Mouse (Mus musculus) neural tube, embryonic 11.5 days (tissue): ENCODE results near the gene Prdm13. TPM values are rescaled to one million over a fixed set of nuclear protein-coding genes. Genes with fewer than 3 reads are reported as not detected.
A peak's percentile ranks its signal among the peaks of the same experiment; 100 is the strongest.

Experiments
- ATAC-seq: fragments of 200-750 bp; cut with Nextera tagmentation; 2 replicates; pipeline ENCODE4 v1.8.0; 2017; ENCODE audit warnings: moderate number of reproducible peaks, mild to moderate bottlenecking, moderate TSS enrichment, moderate library complexity; ENCODE audit not compliant: insufficient read depth, low FRiP score, low TSS enrichment
- DNase-seq: peaks from one replicate; pipeline ENCODE4 v3.0.0-alpha.2; 2015; ENCODE audit warnings: low spot score
- H3K27ac ChIP-seq: fragments of 300-500 bp; sonication (generic); 2 replicates; pipeline ENCODE4 v1.5.1; 2014; ENCODE audit warnings: low read depth, mild to moderate bottlenecking, low read length
- H3K27me3 ChIP-seq: fragments of 300-500 bp; sonication (generic); 2 replicates; pipeline ENCODE4 v1.6.1; 2014; ENCODE audit warnings: mild to moderate bottlenecking, low read length, mixed read lengths; ENCODE audit not compliant: control insufficient read depth, insufficient read depth
- H3K36me3 ChIP-seq: fragments of 300-500 bp; sonication (generic); 2 replicates; pipeline ENCODE4 v1.6.1; 2014; ENCODE audit warnings: mild to moderate bottlenecking, low read length, moderate library complexity, mixed read lengths; ENCODE audit not compliant: control insufficient read depth, insufficient read depth
- H3K4me1 ChIP-seq: fragments of 300-500 bp; sonication (generic); 2 replicates; pipeline ENCODE4 v1.6.1; 2014; ENCODE audit warnings: low read length, mixed read lengths; ENCODE audit not compliant: control insufficient read depth, insufficient read depth
- H3K4me2 ChIP-seq: fragments of 300-500 bp; sonication (generic); 2 replicates; pipeline ENCODE4 v1.6.1; 2014; ENCODE audit warnings: low read depth, mild to moderate bottlenecking, moderate library complexity
- H3K4me3 ChIP-seq: fragments of 300-500 bp; sonication (generic); 2 replicates; pipeline ENCODE4 v1.5.1; 2014; ENCODE audit warnings: low read depth, low read length
- H3K9ac ChIP-seq: fragments of 300-500 bp; sonication (generic); 2 replicates; pipeline ENCODE4 v1.6.1; 2014; ENCODE audit warnings: mild to moderate bottlenecking, low read length
- H3K9me3 ChIP-seq: fragments of 300-500 bp; sonication (generic); 2 replicates; pipeline ENCODE4 v1.6.1; 2016; ENCODE audit warnings: low read length; ENCODE audit not compliant: control insufficient read depth
- WGBS: fragments of 180-500 bp; shearing (Covaris S2); extraction: QIAGEN DNeasy Blood & Tissue Kit; methylation state at CpG from one replicate; pipeline ENCODE4 v1.1.7; 2014; 5-methylcytosine and 5-hydroxymethylcytosine counted together
- polyA plus RNA-seq: library from polyadenylated mRNA; unstranded; fragments of >200 nt; fragmentation: Nextera tagmentation; extraction: Ambion mirVana; gene quantifications from 2 replicates; pipeline ENCODE4 v1.2.1, GENCODE M21; 2014

Prdm13 gene
- polyA plus RNA-seq, 1 experiment from 2014 or later: 6.8 TPM

- peak overlapping the region; percentile 63 for H3K9ac ChIP-seq
- H3K4me2 ChIP-seq: peak overlapping the region; percentile 63
- peaks cover 90% of the 10 kb centered on the region for H3K27me3 ChIP-seq
- H3K9me3 ChIP-seq: no peaks in the 10 kb centered on the region
- peak; percentile 62 for DNase-seq
- peak overlapping the region; percentile 47 for H3K27ac ChIP-seq
- 2% methylated on average over 42 of the region's 42 CpGs for WGBS
- H3K36me3 ChIP-seq: no peaks in the 10 kb centered on the region
- H3K4me1 ChIP-seq: peaks cover 10% of the 10 kb centered on the region
- peak; percentile 57 for ATAC-seq
- H3K4me3 ChIP-seq: peak overlapping the region; percentile 39
Measured at GRCm38 (mm10) chr4:21679624-21680480, 5.9 kb downstream of the Prdm13 start.

- Histone ChIP-seq H3K9me3 (no peaks in the 10 kb centered on the region), H3K4me1 (peaks cover 10% of the 10 kb centered on the region), H3K4me3 (peak overlapping the region; percentile 39), H3K27me3 (peaks cover 90% of the 10 kb centered on the region), H3K36me3 (no peaks in the 10 kb centered on the region), H3K4me2 (peak overlapping the region; percentile 63), H3K9ac (peak overlapping the region; percentile 63), H3K27ac (peak overlapping the region; percentile 47)
- peak; percentile 84 for DNase-seq
- under 1% methylated on average over 51 of the region's 79 CpGs for WGBS
- ATAC-seq: peak; percentile 78
Measured at GRCm38 (mm10) chr4:21678975-21679623, 6.7 kb downstream of the Prdm13 start.

GRCm38 (mm10) chr4:21678101-21678974, 7.4 kb downstream of the Prdm13 start:
- H3K36me3 ChIP-seq: no peaks in the 10 kb centered on the region
- H3K4me1 ChIP-seq: peaks cover 10% of the 10 kb centered on the region
- H3K4me2 ChIP-seq: peak overlapping the region; percentile 63
- peak overlapping the region; percentile 63 for H3K9ac ChIP-seq
- WGBS: 1% methylated on average over 79 of the region's 84 CpGs
- H3K9me3 ChIP-seq: no peaks in the 10 kb centered on the region
- DNase-seq (peak; percentile 63), ATAC-seq (peak; percentile 3; the same call in 1 of the 2 replicates)
- H3K27me3 ChIP-seq: peaks cover 87% of the 10 kb centered on the region
- H3K27ac ChIP-seq: peak overlapping the region; percentile 47; the same call in 1 of the 2 replicates
- H3K4me3 ChIP-seq: peak overlapping the region; percentile 39

- WGBS: 3% methylated on average over 8 of the region's 8 CpGs
- peaks cover 66% of the 10 kb centered on the region for H3K27me3 ChIP-seq
Measured at GRCm38 (mm10) chr4:21674691-21675090, 11.1 kb downstream of the Prdm13 start.

DNA sequence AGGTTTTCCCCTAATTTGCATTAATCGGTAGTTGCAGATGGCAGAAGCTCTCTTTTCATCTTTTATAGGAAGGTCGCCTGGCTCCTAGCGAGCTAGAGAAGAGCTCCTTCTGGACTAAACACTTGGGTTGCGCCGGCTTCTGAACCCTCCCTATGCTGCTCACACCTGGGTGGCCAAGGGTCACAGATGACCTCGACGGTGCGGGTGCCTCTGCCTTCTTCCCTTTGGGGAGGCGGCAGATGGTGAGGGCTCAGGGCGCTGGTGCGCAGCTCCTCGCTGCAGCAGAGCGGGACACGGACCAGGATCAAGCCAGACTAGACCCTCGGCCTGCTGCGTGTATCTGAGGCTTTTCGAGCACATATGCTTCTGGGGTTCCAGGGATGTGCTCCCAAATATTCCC, 11.7 kb downstream of the Prdm13 start:
- WGBS: under 1% methylated on average over 17 of the region's 17 CpGs
- no peaks in the 10 kb centered on the region for H3K36me3 ChIP-seq
- peaks cover 7% of the 10 kb centered on the region for H3K4me1 ChIP-seq

More at GRCm38 (mm10) chr4:21674691-21675090, 11.1 kb downstream of the Prdm13 start:
- H3K4me1 ChIP-seq: peaks cover 10% of the 10 kb centered on the region
- H3K9me3 ChIP-seq: no peaks in the 10 kb centered on the region
- no peak overlapping the region for H3K4me3 ChIP-seq
- ATAC-seq (no peak), DNase-seq (peak; percentile 35)
- no peak overlapping the region for H3K4me2 ChIP-seq
- no peaks in the 10 kb centered on the region for H3K36me3 ChIP-seq
- H3K27ac ChIP-seq: no peak overlapping the region
- no peak overlapping the region for H3K9ac ChIP-seq

GRCm38 (mm10) chr4:21665961-21666360, 19.8 kb downstream of the Prdm13 start:
- Histone ChIP-seq H3K27ac (no peak overlapping the region), H3K27me3 (no peaks in the 10 kb centered on the region), H3K36me3 (no peaks in the 10 kb centered on the region), H3K4me1 (no peaks in the 10 kb centered on the region), H3K4me2 (no peak overlapping the region), H3K9me3 (no peaks in the 10 kb centered on the region), H3K4me3 (no peak overlapping the region), H3K9ac (no peak overlapping the region)
- DNase-seq (no peak), ATAC-seq (peak; percentile 42; the same call in 1 of the 2 replicates)
- WGBS: 33% methylated on average over 5 of the region's 5 CpGs

More for the DNA sequence above, 11.7 kb downstream of the Prdm13 start:
- peak; percentile 45 for DNase-seq
- Histone ChIP-seq H3K9ac (no peak overlapping the region), H3K4me3 (no peak overlapping the region), H3K9me3 (no peaks in the 10 kb centered on the region), H3K27me3 (peaks cover 59% of the 10 kb centered on the region), H3K27ac (no peak overlapping the region), H3K4me2 (peak overlapping the region; percentile 25; the same call in 1 of the 2 replicates)
- ATAC-seq: 0 out of 2 replicates have a peak, but pooled peaks have one; percentile 6

DNA sequence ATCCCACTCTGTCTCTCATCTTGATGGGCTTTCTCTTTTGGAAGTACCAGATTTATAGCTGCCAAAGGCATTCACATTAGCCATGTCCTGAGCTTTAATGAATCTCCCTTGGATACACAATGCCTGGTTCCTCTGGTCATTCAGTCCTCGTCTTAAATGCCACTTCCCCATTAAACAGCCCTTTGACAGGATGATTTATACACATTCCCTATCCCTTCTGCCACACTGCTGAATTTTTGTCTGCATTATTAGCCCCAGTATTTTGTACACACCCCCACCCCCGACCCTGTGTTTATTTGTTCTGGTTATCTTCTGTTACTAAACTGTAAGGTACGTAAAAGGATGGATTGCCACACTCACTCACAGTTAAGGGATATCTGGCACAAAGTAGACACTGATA, 27.6 kb downstream of the Prdm13 start:
- H3K27me3 ChIP-seq: no peaks in the 10 kb centered on the region
- DNase-seq (no peak), ATAC-seq (peak; percentile 83)
- no peak overlapping the region for H3K4me3 ChIP-seq
- no peaks in the 10 kb centered on the region for H3K4me1 ChIP-seq
- H3K9me3 ChIP-seq: no peaks in the 10 kb centered on the region
- no peak overlapping the region for H3K4me2 ChIP-seq
- no peaks in the 10 kb centered on the region for H3K36me3 ChIP-seq
- WGBS: 45% methylated on average over 3 of the region's 3 CpGs
- H3K9ac ChIP-seq: no peak overlapping the region
- no peak overlapping the region for H3K27ac ChIP-seq

DNA sequence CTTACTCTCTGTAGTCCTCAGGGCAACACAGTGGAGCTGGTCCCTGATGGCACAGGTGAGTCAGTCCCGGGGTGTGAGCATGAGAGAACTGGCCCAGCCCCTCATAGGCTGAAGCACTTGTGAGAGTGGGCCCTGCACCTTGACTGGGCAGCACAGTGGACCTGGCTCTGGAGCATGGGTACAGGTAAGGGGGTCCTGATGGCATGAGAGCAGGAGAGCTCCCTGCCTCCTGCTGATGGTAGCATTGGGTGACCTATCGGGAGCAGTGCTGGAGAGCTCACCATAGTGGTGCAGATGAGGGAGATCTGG, 56.5 kb downstream of the Prdm13 start:
- Histone ChIP-seq H3K9ac (no peak overlapping the region), H3K36me3 (no peaks in the 10 kb centered on the region), H3K4me1 (no peaks in the 10 kb centered on the region), H3K27me3 (no peaks in the 10 kb centered on the region), H3K9me3 (no peaks in the 10 kb centered on the region), H3K4me2 (no peak overlapping the region), H3K27ac (no peak overlapping the region), H3K4me3 (no peak overlapping the region)
- 97% methylated on average over 2 of the region's 2 CpGs for WGBS
- ATAC-seq: no peak
- no peak for DNase-seq
